Mouse (Mus musculus): Measurements from ENCODE around the gene Pole4.
"Not testable (repeated sequence)": the region's sequence is repeated elsewhere in the genome, so short reads cannot be mapped to it uniquely, and the experiment has no call there.

Pole4 gene

GRCm38 (mm10) chr6:82714841-82715240 lies 9.7 kb upstream of the Pole4 start:
- no peak for DNase-seq

- peak; percentile 39 for DNase-seq
Observed at GRCm38 (mm10) chr6:82714243-82714642, 9.1 kb upstream of the Pole4 start.

DNA sequence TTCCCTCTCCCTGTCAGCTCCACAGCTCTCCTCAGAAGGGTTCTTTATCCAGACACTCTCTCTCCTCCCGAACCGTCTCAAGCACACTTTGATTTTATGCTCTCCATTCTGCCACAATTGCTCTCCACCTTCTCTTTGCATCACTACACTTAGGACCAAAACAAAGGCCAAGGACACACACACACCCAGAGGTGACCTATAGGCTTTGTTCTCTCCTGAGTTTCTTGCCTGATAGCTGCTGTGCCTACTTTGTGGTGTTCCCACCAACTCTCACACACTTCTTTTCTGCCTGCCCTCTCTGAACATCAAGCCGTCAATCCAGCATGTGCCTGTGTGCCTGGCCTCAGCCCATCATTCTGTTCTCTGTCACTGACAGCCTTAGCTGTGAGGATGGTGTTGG lies 2.6 kb upstream of the Pole4 start:
- DNase-seq = no peak

DNA sequence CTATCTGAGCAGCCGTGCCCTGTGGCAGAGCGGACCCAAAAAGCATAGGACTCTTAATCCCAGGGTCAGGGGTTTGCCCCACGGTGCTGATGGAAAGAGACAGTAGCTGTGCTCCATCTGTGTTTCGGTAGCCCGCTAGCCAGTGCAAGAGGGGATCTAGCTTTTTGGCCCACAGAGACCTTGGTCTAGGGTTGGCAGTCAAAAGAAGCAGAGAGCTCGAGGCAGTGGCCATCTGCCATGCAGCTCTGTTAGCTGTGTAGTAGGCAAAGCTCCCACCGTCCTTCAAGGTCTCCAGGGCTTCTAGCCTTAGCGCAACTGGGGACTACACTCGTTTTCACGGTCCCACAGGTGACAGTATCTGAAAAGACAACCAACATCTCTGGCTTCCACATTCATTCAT lies 2.1 kb upstream of the Pole4 start:
- DNase-seq = no peak

- DNase-seq = no peak
Observed at GRCm38 (mm10) chr6:82703710-82704109, 1.5 kb downstream of the Pole4 start.

- peak; percentile 60 for DNase-seq
Observed at GRCm38 (mm10) chr6:82702593-82703017, 2.6 kb downstream of the Pole4 start.

DNA sequence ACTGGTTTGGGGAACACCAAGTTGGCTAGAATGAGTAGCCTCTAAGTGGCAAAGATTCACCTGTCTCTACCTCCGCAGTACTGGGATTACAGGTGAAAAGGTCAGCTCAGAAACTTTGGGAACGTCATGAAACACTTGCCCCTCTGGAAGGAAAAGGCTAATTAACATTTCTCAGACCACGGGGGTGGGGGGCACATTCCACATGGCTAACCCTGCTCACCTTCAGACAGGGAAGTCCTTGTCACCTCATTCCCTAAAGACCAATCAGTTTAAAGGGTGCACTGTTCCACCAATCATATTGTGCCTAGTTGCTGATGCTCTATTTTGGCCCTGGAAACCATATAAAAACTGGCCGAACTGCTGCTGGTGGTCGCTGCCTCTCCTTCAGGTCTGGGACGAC lies 3.9 kb downstream of the Pole4 start:
- no peak for DNase-seq

DNA sequence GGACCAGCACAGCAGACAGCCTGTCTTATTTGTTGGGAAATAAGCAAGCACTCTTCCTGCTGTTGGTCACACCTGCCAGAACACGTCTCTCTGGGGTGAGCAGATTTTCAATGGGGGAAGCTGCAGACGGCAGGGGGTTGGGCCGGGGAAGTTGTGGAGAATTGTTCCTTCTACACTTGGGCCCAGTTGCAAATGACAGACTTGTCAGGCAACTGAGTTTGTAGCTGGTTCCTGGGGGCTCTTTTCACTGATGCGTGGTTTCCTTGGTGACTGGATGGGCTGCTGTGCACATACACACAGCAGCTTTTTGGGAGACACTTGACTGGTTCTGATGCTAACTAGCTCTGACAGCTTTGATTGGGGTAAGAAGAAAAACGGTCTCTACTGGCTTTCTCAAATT lies 5.3 kb downstream of the Pole4 start:
- no peak for DNase-seq

- no peak for DNase-seq
Observed at GRCm38 (mm10) chr6:82696736-82697135, 8.4 kb downstream of the Pole4 start.

DNA sequence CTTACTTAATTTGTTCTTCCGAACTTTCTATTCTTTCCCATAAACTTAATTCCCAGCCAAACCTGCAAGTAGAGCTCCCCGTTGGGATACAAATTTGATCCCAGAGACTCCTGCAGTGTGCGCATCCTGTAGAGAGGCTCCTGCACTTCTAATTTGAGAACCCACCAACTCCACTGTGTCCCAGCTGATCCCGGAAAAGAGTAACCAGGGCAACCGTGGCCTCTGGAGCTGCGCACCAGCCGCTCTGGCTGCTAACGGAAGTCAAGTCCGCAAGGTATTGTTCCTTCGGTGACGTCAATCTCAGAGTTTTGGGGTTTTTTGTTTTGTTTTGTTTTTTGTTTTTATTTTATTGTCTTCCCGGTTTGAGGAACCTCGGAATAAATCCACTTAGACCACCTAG lies 10.5 kb downstream of the Pole4 start:
- no peak for DNase-seq

DNA sequence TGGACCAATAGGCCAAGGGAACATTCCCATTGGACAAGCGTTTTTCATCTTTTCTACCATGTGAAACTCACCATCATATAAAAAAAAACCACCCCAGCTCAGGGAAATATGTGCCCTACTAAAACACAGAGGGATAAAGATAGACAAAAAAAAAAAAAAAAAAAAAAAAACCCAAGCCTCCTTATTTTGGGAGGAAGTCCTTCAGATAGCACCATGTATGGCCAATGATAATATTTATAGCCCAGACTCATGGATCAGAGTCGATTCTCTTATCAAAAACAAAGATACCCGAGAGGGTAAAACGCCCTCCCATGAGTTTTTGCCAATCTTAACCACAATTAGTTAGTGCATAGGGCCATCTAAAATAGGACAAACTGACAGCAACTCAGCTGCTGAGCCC lies 15.7 kb downstream of the Pole4 start:
- no peak for DNase-seq

GRCm38 (mm10) chr6:82688586-82688985 lies 16.6 kb downstream of the Pole4 start:
- not testable (repeated sequence) for DNase-seq

- DNase-seq = no peak
Observed at GRCm38 (mm10) chr6:82684136-82684535, 21.0 kb downstream of the Pole4 start.

DNA sequence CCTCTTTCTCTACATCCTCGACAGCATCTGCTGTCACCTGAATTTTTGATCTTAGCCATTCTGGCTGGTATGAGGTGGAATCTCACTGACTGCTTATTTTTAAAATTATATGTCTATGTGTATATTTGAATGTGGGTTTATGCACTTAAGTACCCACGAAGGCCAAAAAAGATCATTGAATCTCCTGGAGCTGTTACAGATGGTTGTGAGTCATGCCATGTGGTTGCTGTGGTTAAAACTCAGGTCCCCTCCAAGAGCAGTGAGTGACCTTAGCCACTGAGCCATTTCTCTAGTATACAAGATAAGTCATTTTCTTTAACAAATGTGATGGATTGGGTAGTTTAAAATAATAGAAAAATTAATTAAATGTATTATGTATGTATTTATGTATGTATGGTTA lies 25.9 kb downstream of the Pole4 start:
- DNase-seq = not testable (repeated sequence)

DNA sequence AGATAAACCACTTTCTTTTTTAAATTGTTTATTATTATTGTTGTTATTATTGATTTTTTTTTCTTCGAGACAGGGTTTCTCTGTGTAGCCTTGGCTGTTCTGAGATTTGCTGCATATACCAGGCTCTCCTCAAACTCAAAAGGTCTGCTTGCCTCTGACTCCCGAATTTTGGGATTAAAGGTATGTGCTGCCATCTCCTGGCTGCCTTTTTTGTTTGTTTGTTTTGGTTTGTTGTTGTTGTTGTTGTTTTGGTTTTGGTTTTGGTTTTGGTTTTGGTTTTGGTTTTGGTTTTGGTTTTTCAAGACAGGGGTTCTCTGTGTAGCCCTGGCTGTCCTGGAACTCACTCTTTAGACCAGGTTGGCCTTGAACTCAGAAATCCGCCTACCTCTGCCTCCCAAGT lies 27.5 kb downstream of the Pole4 start:
- DNase-seq = not testable (repeated sequence)

- no peak for DNase-seq
Observed at GRCm38 (mm10) chr6:82666480-82666879, 38.7 kb downstream of the Pole4 start.

- DNase-seq = no peak
Observed at GRCm38 (mm10) chr6:82653169-82653525, 52.0 kb downstream of the Pole4 start.

- peak; percentile 91 for DNase-seq
Observed at GRCm38 (mm10) chr6:82652521-82653168, 52.5 kb downstream of the Pole4 start.

GRCm38 (mm10) chr6:82649096-82649495 lies 56.1 kb downstream of the Pole4 start:
- DNase-seq = no peak

GRCm38 (mm10) chr6:82647940-82648655 lies 57.1 kb downstream of the Pole4 start:
- DNase-seq = no peak

- no peak for DNase-seq
Observed at GRCm38 (mm10) chr6:82647001-82647400, 58.2 kb downstream of the Pole4 start.

- no peak for DNase-seq
Observed at GRCm38 (mm10) chr6:82640046-82640445, 65.1 kb downstream of the Pole4 start.

DNA sequence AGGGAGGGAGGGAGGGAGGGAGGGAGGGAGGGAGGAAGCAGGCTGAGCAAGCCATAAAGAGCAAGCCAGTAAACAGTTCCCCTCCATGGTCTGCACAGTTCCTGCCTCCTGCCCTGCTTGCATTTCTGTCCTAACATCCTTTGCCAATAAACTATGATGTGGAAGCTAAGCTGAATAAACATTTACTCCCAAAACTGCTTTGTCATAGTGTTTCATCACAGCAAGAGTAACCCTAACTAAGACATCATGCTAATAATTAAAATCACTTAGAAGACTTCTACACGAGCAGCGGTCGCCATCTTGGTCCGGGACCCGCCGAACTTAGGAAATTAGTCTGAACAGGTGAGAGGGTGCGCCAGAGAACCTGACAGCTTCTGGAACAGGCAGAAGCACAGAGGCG lies 79.8 kb downstream of the Pole4 start:
- not testable (repeated sequence) for DNase-seq

DNA sequence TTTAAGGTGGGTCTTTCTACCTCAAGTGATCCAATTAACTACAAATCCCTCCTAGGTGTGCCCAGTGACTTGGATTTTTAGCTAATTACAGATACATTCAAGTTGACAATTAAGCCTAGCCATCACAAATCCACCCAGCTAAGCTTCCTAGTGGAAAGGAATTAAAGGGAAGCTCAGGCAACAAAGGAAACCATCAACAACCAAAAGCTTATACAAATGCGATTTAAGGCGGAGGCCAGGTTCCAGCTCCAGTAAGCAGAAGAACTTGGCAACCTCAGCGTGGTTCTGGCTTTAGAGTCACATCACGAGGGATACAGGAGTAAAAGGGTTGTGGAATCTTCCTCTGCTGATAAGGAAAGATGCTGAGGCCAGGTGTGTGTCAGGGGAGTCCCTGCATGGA lies 92.0 kb downstream of the Pole4 start:
- DNase-seq = no peak

DNA sequence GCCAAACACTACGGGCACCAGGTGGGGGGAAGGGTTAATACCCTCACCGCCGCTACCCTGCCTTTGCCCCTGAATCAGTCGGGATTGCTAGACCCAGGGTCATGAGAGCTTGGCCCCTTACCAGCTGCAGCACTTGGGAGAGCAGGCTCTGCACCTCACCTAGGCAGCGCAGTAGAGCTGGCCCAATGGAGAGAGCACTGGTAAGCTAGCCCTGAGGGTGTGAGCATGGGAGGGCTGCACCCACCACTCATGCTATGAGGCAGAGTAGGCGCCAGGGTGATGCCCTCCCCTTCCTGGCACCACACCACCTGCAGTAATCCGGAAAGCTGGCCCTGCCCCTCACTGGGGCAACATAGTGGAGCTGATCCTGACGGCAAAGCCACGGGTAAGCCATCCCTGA lies 94.1 kb downstream of the Pole4 start:
- no peak for DNase-seq

Measured in cerebellum, adult 11-12 months (tissue).